Mouse (Mus musculus) olfactory bulb, adult 2 months (tissue): ENCODE measurements around the gene Wdr82.
"Not testable (repeated sequence)": the region's sequence is repeated elsewhere in the genome, so short reads cannot be mapped to it uniquely, and the experiment has no call there.

Experiments
- CTCF ChIP-seq: fragments of 200-500 bp; IDR thresholded peaks from 2 replicates; pipeline ENCODE4 v1.5.1; 2012; ENCODE audit warnings: low read depth, mild to moderate bottlenecking, low read length, moderate library complexity; ENCODE audit not compliant: insufficient read depth
- POLR2A ChIP-seq: fragments of 200-500 bp; IDR thresholded peaks from 2 replicates; pipeline ENCODE4 v1.6.1; 2012; ENCODE audit warnings: mild to moderate bottlenecking, low read depth, low read length, moderate library complexity; ENCODE audit not compliant: insufficient read depth

DNA sequence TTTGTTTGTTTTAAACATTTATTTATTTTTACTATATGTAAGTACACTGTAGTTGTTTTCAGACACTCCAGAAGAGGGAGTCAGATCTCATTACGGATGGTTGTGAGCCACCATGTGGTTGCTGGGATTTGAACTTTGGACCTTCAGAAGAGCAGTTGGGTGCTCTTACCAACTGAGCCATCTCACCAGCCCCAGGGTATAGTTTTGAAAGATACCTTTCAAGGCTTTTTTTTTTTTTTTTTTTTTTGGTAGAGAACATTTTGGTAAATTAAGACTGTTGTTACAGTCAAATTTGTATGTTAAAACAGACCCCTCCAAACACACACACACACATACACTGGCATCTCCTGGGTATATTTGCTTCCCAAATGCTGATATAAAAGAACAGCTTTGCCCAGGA lies 1.7 kb upstream of the Wdr82 start:
- TF ChIP-seq CTCF, POLR2A: not testable (repeated sequence)
